Mouse (Mus musculus) mature B cell (primary cell): ENCODE results near the gene Ccnd1.

Source experiments
- in situ Hi-C: fragments of 300-500 bp; cut with MboI; formaldehyde crosslinking; loops from 2 replicates; pipeline ENCODE4 v1.14.3; 2019

Ccnd1 gene

GRCm38 (mm10) chr7:144938661-144939343 is 923 bp downstream of the Ccnd1 start:
- in situ Hi-C loops = loop anchor here (5.0 kb wide), 1 partner anchor 303 kb away; no protein-coding TSS in a partner anchor

GRCm38 (mm10) chr7:144937899-144938517 is 1.7 kb downstream of the Ccnd1 start:
- in situ Hi-C loops = loop anchor here (5.0 kb wide), 1 partner anchor 304 kb away; no protein-coding TSS in a partner anchor

GRCm38 (mm10) chr7:144937490-144937889 is 2.2 kb downstream of the Ccnd1 start:
- in situ Hi-C loops = loop anchor here (5.0 kb wide), 1 partner anchor 305 kb away; no protein-coding TSS in a partner anchor

- in situ Hi-C loops = loop anchor here (5.0 kb wide), 1 partner anchor 306 kb away; no protein-coding TSS in a partner anchor
These were observed 3.3 kb downstream of the Ccnd1 start for GRCm38 (mm10) chr7:144936311-144936880.

GRCm38 (mm10) chr7:144935563-144935962 is 4.2 kb downstream of the Ccnd1 start:
- in situ Hi-C loops = loop anchor here (5.0 kb wide), 1 partner anchor 307 kb away; no protein-coding TSS in a partner anchor

GRCm38 (mm10) chr7:144934901-144935300 is 4.8 kb downstream of the Ccnd1 start:
- in situ Hi-C loops = loop anchor here (5.0 kb wide), 1 partner anchor 307 kb away; no protein-coding TSS in a partner anchor

- in situ Hi-C loops = no loop called here
These were observed 5.9 kb downstream of the Ccnd1 start for GRCm38 (mm10) chr7:144933796-144934195.

GRCm38 (mm10) chr7:144933336-144933735 is 6.4 kb downstream of the Ccnd1 start:
- in situ Hi-C loops = no loop called here

- in situ Hi-C loops = no loop called here
These were observed 7.3 kb downstream of the Ccnd1 start for GRCm38 (mm10) chr7:144932389-144932937.

- in situ Hi-C loops = no loop called here
These were observed 7.9 kb downstream of the Ccnd1 start for GRCm38 (mm10) chr7:144931778-144932177.

- in situ Hi-C loops = no loop called here
These were observed 9.8 kb downstream of the Ccnd1 start for GRCm38 (mm10) chr7:144929931-144930330.

GRCm38 (mm10) chr7:144929506-144929905 is 10.2 kb downstream of the Ccnd1 start:
- in situ Hi-C loops = no loop called here

- in situ Hi-C loops = no loop called here
These were observed 10.9 kb downstream of the Ccnd1 start for GRCm38 (mm10) chr7:144928889-144929210.

- in situ Hi-C loops = no loop called here
These were observed 11.5 kb downstream of the Ccnd1 start for GRCm38 (mm10) chr7:144928009-144928888.

- in situ Hi-C loops = no loop called here
These were observed 12.1 kb downstream of the Ccnd1 start for GRCm38 (mm10) chr7:144927591-144927990.

- in situ Hi-C loops = no loop called here
These were observed 20.9 kb downstream of the Ccnd1 start for GRCm38 (mm10) chr7:144918823-144919222.

GRCm38 (mm10) chr7:144914948-144915750 is 24.6 kb downstream of the Ccnd1 start, which contains the start of gene LTO1:
Gene LTO1, plus strand, starts transcription at chr7:144915100.
- in situ Hi-C loops = no loop called here

GRCm38 (mm10) chr7:144914296-144914947 is 25.3 kb downstream of the Ccnd1 start:
- in situ Hi-C loops = no loop called here

GRCm38 (mm10) chr7:144912897-144913296 is 26.8 kb downstream of the Ccnd1 start:
- in situ Hi-C loops = no loop called here

GRCm38 (mm10) chr7:144911121-144911520 is 28.6 kb downstream of the Ccnd1 start:
- in situ Hi-C loops = no loop called here
